Mouse (Mus musculus): ENCODE measurements around the gene Casq2.
"Not testable (repeated sequence)": the region's sequence is repeated elsewhere in the genome, so short reads cannot be mapped to it uniquely, and the experiment has no call there.

Casq2 gene

DNA sequence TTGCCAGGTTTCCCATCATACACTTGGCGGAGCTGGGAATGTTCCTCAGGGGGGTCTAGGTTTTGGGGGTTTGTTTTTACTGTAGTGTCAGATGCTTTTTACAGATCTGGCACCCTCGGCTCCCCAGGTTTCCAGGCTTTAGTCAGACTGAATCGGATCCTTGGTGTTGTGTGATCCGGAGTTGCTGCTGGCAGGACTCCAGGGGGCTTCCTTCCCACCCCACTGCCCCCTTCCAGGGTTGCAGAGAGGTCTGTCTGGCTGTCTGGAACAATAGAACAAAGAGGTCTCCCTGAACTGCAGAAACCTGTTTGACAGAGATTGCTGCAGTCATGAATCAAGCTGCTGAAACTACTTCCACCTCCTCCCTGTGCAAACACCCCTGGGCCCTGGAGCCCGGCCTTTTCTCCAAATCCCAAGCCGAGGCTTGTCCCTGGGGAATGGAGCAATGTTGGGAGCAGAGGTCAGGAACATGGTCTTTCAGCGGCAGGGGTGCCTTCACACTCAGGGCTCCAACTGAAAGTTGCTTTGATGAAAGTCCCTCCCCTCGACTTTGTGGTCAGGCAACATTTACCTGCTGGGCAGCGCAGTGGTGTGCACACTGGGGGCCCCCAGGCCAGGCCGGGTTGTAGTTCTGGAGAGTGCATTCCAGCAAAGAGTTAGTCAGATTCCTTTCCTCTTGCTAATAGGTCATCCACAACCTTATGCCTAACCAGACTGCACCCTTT, 49.3 kb downstream of the Casq2 start:
- DNase-seq (ENCODE audit: low spot score in 2 of 2) = no peak

DNA sequence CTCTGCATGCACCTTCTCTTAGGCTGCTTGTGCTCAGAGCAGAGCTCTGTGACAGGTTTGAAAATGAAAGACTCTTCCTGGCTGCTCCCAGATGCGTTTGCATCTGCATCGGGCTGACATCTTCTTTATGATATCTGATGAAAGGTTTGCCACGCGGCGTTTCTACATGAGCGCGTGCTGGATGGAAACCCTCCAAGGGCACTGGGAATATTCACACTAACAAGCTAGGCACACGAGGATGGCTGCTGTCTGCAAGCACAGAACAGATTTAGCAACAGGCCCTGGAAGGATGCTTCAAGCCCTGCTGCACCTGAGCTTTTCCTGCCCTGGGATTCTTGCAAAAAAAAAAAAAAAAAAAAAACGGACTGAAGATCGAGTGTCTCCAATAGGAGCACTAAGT, 50.9 kb downstream of the Casq2 start:
- no peak for DNase-seq (ENCODE audit: low spot score in 2 of 2)

GRCm38 (mm10) chr3:102138899-102139298, 52.7 kb downstream of the Casq2 start:
- no peak for DNase-seq (ENCODE audit: low spot score in 2 of 2)

DNA sequence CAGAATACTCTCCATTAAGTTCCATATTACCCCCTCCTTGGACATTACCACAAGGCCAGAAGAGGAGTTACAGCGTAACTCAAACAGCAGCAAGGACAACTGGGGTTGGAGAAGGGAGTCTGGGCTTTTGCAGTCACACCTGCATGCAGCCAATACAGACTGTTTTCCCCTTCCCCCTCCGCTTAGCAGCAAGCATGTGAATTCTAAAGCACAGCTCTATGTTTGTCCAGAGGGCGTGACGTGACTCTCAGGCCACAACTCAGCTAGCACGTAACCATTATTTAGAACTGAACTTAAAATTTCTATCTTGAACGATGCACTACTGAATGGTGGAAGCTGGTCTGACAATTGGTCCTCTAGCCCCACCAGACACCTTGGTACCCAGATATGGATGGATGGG, 54.4 kb downstream of the Casq2 start:
- no peak for DNase-seq (ENCODE audit: low spot score in 2 of 2)

DNA sequence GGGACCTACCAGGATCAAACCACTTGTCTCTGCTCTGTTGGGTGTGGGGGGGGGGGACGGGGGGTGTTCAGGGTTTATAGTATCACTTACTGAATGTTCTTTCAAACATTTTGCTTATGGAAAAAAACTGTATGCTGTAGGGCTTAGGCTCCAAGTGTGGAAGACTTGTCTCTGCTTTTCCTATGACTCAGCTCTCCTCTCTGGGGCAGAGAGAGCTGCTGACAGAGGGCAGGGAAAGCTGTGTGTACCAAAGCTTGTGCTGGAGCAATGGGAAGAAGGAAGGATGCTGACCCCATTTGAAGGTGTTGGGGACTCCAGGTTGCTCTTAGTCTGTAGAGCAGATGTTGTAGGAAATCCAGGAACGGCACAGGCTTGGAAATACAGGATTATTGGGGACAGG, 55.2 kb downstream of the Casq2 start:
- no peak for DNase-seq (ENCODE audit: low spot score in 2 of 2)

DNA sequence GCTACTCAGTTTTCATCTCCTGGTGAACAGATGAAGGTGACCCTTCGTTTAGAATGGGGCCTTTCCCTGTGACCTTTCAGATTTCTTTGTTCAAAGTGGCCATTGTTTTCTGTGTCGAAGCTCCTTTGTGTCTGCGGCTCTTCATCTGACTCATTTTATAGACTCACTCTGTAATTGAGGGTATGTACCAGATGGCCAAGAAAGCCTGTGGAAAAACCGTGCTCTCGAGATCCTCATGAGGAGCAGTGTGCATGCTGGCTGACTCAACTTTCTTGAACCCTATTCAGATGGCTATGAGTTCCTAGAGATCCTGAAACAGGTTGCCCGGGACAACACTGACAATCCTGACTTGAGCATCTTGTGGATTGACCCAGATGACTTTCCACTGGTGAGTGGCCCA, 55.7 kb downstream of the Casq2 start:
- no peak for DNase-seq (ENCODE audit: low spot score in 2 of 2)

DNA sequence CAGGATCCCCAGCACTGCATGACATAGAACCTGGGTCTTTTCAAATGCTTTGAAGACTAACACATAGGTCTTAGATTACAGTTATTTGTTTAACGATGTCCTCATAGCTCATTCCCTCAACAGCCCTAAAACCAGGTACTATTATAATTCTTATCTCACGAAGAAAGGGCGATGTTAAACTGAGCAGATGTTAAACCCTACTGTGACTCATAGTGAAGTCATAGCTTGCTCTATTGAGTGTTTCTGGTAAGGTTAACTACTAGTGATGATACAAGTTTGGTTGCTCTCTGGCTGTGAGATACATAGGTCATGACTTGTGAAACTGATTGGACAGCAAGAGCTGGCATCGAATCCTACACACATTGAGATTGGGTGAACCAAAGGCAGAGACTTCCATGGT, 56.7 kb downstream of the Casq2 start:
- DNase-seq (ENCODE audit: low spot score in 2 of 2) = no peak

DNA sequence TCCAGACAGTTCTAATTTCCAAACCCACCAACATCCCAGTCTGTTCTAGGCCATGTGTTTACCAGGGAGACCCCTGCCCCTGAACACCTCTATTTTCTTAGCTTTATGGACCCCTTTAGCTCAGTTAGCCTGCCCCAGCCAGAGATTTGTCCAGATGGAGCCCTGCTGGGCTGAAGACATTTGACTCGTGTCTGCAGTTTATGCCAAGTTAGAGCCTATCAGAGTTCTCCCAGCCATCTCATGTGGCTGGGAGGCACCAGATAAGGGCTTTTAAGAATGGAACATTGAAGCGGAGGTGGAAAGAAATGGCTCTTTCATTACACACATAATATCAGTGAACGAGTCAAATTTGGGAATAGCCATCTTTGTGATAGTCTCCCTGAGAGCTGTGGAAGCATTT, 57.3 kb downstream of the Casq2 start:
- DNase-seq (ENCODE audit: low spot score in 2 of 2) = peak; percentile 12 to 50

GRCm38 (mm10) chr3:102144401-102144800, 58.2 kb downstream of the Casq2 start:
- peak; percentile 22 to 45 for DNase-seq (ENCODE audit: low spot score in 2 of 2)

- DNase-seq (ENCODE audit: low spot score in 2 of 2) = peak in 1 of 2 experiments; percentile 17
Measured at GRCm38 (mm10) chr3:102145645-102146386, 59.6 kb downstream of the Casq2 start.

GRCm38 (mm10) chr3:102146428-102146827, 60.2 kb downstream of the Casq2 start:
- no peak for DNase-seq (ENCODE audit: low spot score in 2 of 2)

GRCm38 (mm10) chr3:102147189-102147588, 61.0 kb downstream of the Casq2 start:
- no peak for DNase-seq (ENCODE audit: low spot score in 2 of 2)

DNA sequence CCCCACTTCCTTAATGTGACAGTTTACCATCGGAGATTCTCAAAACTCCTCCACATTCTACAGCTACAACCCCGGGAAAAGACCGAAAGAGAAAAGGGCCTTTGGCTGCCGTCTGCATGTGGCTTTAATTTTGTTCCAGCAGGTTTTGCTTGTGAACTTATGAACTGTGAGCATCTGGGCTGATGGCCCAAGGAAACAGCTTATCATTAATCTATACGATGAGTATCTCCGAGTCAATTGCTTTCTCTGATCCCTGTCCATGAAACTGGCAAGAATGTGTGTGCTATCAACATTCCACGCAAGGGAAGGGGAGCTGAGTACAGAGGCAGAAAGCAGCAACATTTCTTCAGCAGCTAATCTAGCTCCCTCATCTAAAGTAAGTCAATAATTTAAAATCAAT, 63.7 kb downstream of the Casq2 start:
- no peak for DNase-seq (ENCODE audit: low spot score in 2 of 2)

GRCm38 (mm10) chr3:102151850-102152249, 65.6 kb downstream of the Casq2 start:
- DNase-seq (ENCODE audit: low spot score in 2 of 2) = no peak

GRCm38 (mm10) chr3:102152471-102152870, 66.3 kb downstream of the Casq2 start:
- no peak for DNase-seq (ENCODE audit: low spot score in 2 of 2)

DNA sequence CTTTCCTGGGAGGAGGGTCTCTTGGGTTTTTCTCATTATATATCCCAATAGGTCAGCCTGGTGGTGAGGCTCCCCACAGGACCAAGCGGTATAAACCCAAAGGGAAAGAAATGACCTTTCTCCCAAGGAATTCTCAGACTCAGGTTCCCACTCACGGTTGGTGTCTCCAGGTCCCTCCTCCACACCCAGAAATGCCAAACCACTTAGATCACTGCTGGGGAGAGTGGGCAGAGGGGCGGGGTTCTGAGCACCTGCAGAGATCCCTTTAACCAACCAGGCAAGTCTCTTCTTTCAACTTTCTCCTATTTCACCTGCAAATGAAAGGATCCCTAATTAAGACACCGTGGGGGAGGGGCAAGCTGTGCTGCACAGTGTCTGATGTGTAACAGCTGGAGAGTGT, 66.7 kb downstream of the Casq2 start:
- DNase-seq (ENCODE audit: low spot score in 2 of 2) = no peak

DNA sequence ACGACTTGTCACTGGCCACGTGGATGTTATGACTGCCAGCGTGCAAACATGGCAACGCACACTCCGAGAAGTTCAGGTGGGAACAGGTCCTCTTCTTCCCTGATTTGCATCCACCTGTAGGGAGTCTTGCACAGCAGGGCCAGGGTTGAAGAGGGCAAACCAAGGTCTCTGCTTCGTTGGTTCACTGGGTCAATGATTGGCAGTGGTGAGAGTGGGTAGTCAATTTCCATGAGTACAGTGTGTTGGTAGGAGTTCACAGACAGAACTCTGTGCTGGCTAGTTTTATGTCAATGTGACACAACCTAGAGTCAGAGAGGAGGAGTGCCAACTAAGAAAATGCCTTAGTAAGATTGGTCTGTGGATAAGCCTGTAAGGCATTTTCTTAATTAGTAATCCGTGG, 67.9 kb downstream of the Casq2 start:
- DNase-seq (ENCODE audit: low spot score in 2 of 2) = no peak

- no peak for DNase-seq (ENCODE audit: low spot score in 2 of 2)
Measured at GRCm38 (mm10) chr3:102156737-102157136, 70.5 kb downstream of the Casq2 start.

GRCm38 (mm10) chr3:102157652-102158051, 71.4 kb downstream of the Casq2 start:
- no peak for DNase-seq (ENCODE audit: low spot score in 2 of 2)

DNA sequence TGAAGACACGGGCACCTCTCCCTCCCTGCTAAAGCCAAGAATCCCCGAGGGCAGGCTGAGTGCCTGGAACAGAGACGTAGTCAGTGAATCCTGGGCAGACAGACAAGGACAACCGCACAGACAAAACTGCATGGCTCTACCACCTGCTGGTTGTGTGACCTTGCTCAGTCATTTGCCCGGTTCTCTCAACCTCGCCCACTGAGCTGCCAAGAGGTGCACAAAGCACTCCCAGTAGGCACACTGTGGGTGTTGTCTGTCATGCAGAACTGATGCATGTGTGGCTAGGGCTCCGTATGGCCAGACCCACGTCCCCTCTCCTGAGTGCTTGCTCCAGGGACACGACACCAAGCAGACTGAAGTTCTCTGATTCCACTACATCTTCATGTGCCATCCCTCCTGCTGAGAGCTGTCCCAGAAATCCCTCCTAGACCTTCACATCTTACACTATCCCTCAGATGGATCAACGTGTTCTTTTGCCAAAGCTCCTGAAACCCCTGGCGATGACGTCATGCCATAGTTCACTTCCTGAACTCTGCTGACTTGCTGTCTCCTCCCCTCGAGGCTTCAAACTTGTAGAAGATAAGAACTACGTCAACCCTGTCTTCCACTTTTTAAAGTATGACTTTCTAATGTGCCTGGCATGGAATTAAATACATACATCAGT, 72.7 kb downstream of the Casq2 start:
- no peak for DNase-seq (ENCODE audit: low spot score in 2 of 2)

DNA sequence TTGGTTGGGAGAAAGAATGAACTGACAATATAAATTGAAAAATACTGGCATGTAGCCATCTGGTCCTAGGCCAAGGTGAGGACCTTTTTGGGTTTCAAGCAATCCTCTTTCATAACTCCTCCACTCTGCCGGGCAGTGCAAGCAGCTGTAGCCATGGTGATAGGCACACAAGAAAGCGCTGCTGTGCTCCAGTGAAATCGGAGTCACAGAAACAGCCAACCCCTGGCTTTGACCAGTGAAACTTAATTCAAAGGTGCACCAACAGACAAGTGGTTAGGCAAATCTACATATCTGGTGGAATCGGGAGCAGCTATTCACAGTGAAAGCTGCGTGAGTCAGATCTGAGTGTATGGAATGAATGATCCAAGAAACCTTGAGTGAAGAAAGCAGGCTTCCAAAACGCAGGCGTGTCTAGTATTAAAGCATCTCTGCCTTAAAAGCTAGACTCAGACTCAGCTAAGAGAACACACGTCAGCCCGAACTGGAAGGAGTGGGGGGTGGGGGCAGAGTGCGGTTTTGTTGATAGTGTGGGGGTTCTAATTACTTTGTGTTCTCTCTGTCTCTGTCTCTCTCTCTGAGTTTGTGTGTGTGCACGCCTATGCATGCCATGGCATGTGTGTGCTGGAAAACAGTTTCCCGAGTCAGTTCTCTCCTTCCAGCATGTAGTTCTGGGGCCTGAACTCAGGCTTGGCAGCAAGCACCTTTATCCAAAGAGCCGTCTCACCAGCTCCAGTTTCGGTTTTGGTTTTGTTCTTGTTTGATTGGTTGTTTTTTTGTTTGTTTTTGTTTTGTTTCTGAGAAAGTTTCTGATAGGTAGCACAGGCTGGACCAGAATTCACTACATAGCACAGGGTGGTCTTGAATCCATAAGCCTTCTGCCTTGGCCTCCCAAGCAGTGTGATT, 73.5 kb downstream of the Casq2 start:
- DNase-seq (ENCODE audit: low spot score in 2 of 2) = no peak

DNA sequence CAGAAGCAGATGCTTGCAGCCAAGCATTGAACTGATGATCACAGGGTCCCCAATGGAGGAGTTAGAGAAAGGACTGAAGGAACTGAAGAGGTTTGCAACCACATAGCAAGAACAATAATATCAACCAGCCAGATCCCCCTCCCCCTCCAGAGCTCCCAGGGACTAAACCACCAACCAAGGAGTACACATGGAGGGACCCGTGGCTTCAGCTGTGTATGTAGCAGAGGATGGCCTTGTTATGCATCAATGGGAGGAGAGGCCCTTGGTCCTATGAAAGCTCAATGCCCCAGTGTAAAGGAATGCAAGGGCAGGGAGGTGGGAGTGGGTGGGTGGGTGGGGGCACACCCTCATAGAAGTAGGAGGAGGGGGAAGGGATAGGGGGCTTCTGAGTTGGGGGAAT, 77.6 kb downstream of the Casq2 start:
- DNase-seq (ENCODE audit: low spot score in 2 of 2) = not testable (repeated sequence)
